ENCODE assay signal across 25 mouse cellular contexts in genomic region chr1:131769296-131769695, GRCm38 (mm10). TPM values are rescaled to one million over a fixed set of nuclear protein-coding genes. Genes with fewer than 3 reads are reported as not detected.
DNase-seq lines count a peak whose midpoint lies in the region; ATAC-seq and TF ChIP-seq lines count a peak whose summit lies in the region.
"Had no signal": no experiment of that assay in that cellular context is flagged by ENCODE, and none has a peak within 500 bp of the region (broad histone marks: within the 10 kb centered on the region; RNA-seq: fewer than 3 reads in every experiment).

No protein-coding gene starts in this region.

- peaks cover 1% of the 10 kb centered on the region for H3K4me1 ChIP-seq in heart, adult 2 months (ENCODE audit: control insufficient read depth, insufficient read depth, low read length)
- no peaks in the 10 kb centered on the region; the same call in 1 of the 2 replicates for H3K4me1 ChIP-seq in heart, embryonic 10.5 days
- peaks cover 7% of the 10 kb centered on the region; the same call in 1 of the 2 replicates for H3K4me1 ChIP-seq in neural tube, embryonic 15.5 days

- no peaks in the 10 kb centered on the region for H3K36me3 ChIP-seq in heart, adult 2 months (ENCODE audit: control insufficient read depth, insufficient read depth, low read length)
- H3K36me3 ChIP-seq in heart, embryonic 10.5 days, result no peaks in the 10 kb centered on the region
- H3K36me3 ChIP-seq in neural tube, embryonic 15.5 days, result no peaks in the 10 kb centered on the region
- H3K36me3 ChIP-seq: G1E had no signal

- no peak for TF ChIP-seq POLR2A in heart, adult 2 months (IDR thresholded peaks at IDR 0.05; ENCODE audit: insufficient read depth, low read depth, low read length)

- intact Hi-C loops in heart, adult 2 months (cut with DNase I), result no loop called here
- intact Hi-C loops in heart, postnatal 14 days (cut with DNase I), result no loop called here

- no peak for ATAC-seq in neural tube, embryonic 15.5 days (ENCODE audit: low FRiP score)
- ATAC-seq: activated CD4-positive, CD25-positive, alpha-beta regulatory T cell, adult 4 months; CD4-positive, CD25-positive, alpha-beta regulatory T cell, adult 4 months; Patski had no signal

- H3K4me3 ChIP-seq in heart, adult 2 months, result no peak overlapping the region
- H3K4me3 ChIP-seq in heart, embryonic 10.5 days, result no peak overlapping the region
- H3K4me3 ChIP-seq in neural tube, embryonic 15.5 days (replicated peaks), result no peak overlapping the region

- H3K9me3 ChIP-seq in heart, embryonic 10.5 days, result no peaks in the 10 kb centered on the region
- H3K9me3 ChIP-seq in neural tube, embryonic 15.5 days (replicated peaks), result no peaks in the 10 kb centered on the region
- H3K9me3 ChIP-seq: G1E had no signal

- WGBS in heart, adult 2 months, result 61% methylated on average over 3 of the region's 3 CpGs
- WGBS in heart, embryonic 10.5 days, result 51% methylated on average over 3 of the region's 3 CpGs
- 80% methylated on average over 3 of the region's 3 CpGs for WGBS in neural tube, embryonic 15.5 days

- no peaks in the 10 kb centered on the region for H3K79me2 ChIP-seq in heart, adult 2 months (replicated peaks; ENCODE audit: control insufficient read depth, insufficient read depth, low read length)

- H3K9ac ChIP-seq in heart, adult 2 months (ENCODE audit: low read depth, low read length), result no peak overlapping the region
- no peak overlapping the region for H3K9ac ChIP-seq in neural tube, embryonic 15.5 days (replicated peaks)

- no peak overlapping the region for H3K27ac ChIP-seq in heart, adult 2 months
- no peak overlapping the region for H3K27ac ChIP-seq in heart, embryonic 10.5 days
- H3K27ac ChIP-seq in neural tube, embryonic 15.5 days (replicated peaks), result no peak overlapping the region

- TF ChIP-seq EP300 in heart, adult 2 months (IDR thresholded peaks at IDR 0.05; ENCODE audit: insufficient read depth, low read depth, low read length), result no peak

- no peak for TF ChIP-seq CTCF in heart, adult 2 months (IDR thresholded peaks at IDR 0.05)

- no peak overlapping the region for H3K4me2 ChIP-seq in neural tube, embryonic 15.5 days

- peak; percentile 81 for DNase-seq in heart, adult 11 months
- DNase-seq in heart, adult 2 months, result no peak
- DNase-seq in heart, embryonic 10.5 days (ENCODE audit: low spot score), result peak; percentile 67
- DNase-seq in heart, postnatal 14 days, result no peak
- peak; percentile 1 for DNase-seq in kidney, adult 18-20 months
- DNase-seq in kidney, postnatal 10 days, result no peak
- DNase-seq in neural tube, embryonic 10.5 days (ENCODE audit: extremely low spot score, low spot score), result peak; percentile 8
- DNase-seq: adrenal gland, adult 2 months; adrenal gland, adult 8-10 months; adrenal gland, postnatal 10 days; adrenal gland, postnatal 14 days; adrenal gland, postnatal 25 days; adrenal gland, postnatal 36 days; B cell, adult 2 months; cerebellum, adult 11 months; cerebellum, adult 11-12 months had no signal

- H3K27me3 ChIP-seq in heart, adult 2 months (ENCODE audit: control insufficient read depth, insufficient read depth, low read length), result no peaks in the 10 kb centered on the region
- H3K27me3 ChIP-seq in heart, embryonic 10.5 days (ENCODE audit: insufficient read depth, poor library complexity, severe bottlenecking), result peaks cover 6% of the 10 kb centered on the region; the same call in 1 of the 2 replicates
- no peaks in the 10 kb centered on the region for H3K27me3 ChIP-seq in neural tube, embryonic 15.5 days (replicated peaks)

RNA-seq across cellular contexts. Expression of gene Slc26a9, which starts 25.5 kb away (rescaled TPM):
- total RNA-seq in heart, adult 2 months (2021), result not detected
- 0.03 and 0.08 TPM in 2 replicates for polyA plus RNA-seq in heart, adult 2 months (2012; rRNA removed)
- 0.05 and 0.06 TPM in 2 replicates for polyA plus RNA-seq in heart, embryonic 10.5 days (2016; fragmentation: Nextera tagmentation; extraction: Ambion mirVana)
- not detected for total RNA-seq in heart, postnatal 14 days (2021)
- 0.09 and 0.10 TPM in 2 replicates for polyA plus RNA-seq in neural tube, embryonic 15.5 days (2015; fragmentation: Nextera tagmentation; extraction: Ambion mirVana)
- total RNA-seq: adrenal gland, adult 18-20 months; adrenal gland, postnatal 36 days; CH12.LX; MEL had no signal
- polyA plus RNA-seq: activated CD4-positive, CD25-positive, alpha-beta regulatory T cell, adult 4 months; C2C12; CD4-positive, CD25-positive, alpha-beta regulatory T cell, adult 4 months had no signal

RNA-seq across cellular contexts. Expression of gene Pm20d1, which starts 27.9 kb away (rescaled TPM):
- 1 to 10 TPM; 5.8 to 7.5 TPM for total RNA-seq in heart, adult 2 months (2021)
- polyA plus RNA-seq in heart, adult 2 months (2012; rRNA removed), result 5.9 and 8.3 TPM in 2 replicates
- polyA plus RNA-seq in heart, embryonic 10.5 days (2016; fragmentation: Nextera tagmentation; extraction: Ambion mirVana), result 2.1 and 3.1 TPM in 2 replicates
- 1 to 10 TPM; 4.4 TPM for total RNA-seq in heart, postnatal 14 days (2021)
- polyA plus RNA-seq in neural tube, embryonic 15.5 days (2015; fragmentation: Nextera tagmentation; extraction: Ambion mirVana), result 0.13 and 1.0 TPM in 2 replicates
- total RNA-seq: MEL had no signal
- polyA plus RNA-seq: activated CD4-positive, CD25-positive, alpha-beta regulatory T cell, adult 4 months; G1E; Patski had no signal

RNA-seq across cellular contexts. Expression of gene Slc41a1, which starts 58.0 kb away (rescaled TPM):
- total RNA-seq in heart, adult 2 months (2021), result 10 to 100 TPM; 43.4 to 65.9 TPM
- polyA plus RNA-seq in heart, adult 2 months (2012; rRNA removed), result 69.5 and 84.1 TPM in 2 replicates
- 8.8 and 9.6 TPM in 2 replicates for polyA plus RNA-seq in heart, embryonic 10.5 days (2016; fragmentation: Nextera tagmentation; extraction: Ambion mirVana)
- 10 to 100 TPM; 35.7 to 49.1 TPM for total RNA-seq in heart, postnatal 14 days (2021)
- polyA plus RNA-seq in neural tube, embryonic 15.5 days (2015; fragmentation: Nextera tagmentation; extraction: Ambion mirVana), result 15.0 and 16.1 TPM in 2 replicates

Comparison
In these comparisons a context has a peak if more than half of its experiments do, and no peak if none do; other contexts are left out.
1. DNase-seq: peak in heart, adult 11 months (single experiment), heart, embryonic 10.5 days (single experiment), kidney, adult 18-20 months (single experiment) and neural tube, embryonic 10.5 days (single experiment); none in heart, adult 2 months (0 of 2), heart, postnatal 14 days (0 of 2) and kidney, postnatal 10 days (single experiment).